Mouse (Mus musculus) T-helper 17 cell (primary cell): Measurements from ENCODE around the gene Gpr68.

Experiments used
- in situ Hi-C, 2 experiments: fragments of 300-600 bp; cut with MboI, MseI; formaldehyde crosslinking; loops; 1 replicate in 1 of 2; 2 replicates in 1 of 2; pipeline ENCODE4 v1.15.1; 2025; ENCODE audit warnings: high pct_unique_total_duplicates in 2 of 2

Gpr68 gene

DNA sequence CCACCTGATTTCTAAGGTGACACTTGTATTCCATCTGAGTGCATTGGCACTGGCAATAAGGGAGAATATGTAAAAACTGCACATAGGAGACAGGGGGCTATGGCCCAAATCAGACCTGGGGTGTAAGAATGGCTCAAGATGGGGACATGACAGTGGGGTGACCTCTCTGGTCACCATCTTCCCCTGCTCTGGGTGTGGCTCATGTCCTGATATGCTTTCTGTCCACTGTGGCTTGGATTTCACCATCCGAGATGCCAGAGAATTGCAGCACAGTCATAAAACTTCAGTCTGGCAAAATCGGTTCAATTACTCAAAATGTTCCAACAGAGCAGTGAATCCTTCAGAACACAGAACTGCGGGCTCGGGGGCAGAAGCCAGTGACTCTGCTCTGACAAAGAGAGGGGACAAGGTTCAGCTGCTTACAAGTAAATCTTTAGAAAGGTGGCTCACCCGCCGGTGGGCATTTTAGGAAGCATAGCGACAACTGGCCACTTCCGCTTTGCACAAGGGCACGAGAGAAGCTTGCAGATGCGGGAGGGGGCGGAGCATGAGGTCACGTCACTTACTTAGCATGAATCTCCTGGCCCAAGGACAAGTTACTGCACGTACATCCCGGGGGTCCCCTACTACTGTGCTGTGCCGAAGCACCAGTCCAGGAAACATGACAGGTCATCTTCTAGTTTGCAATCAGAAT is 16.8 kb upstream of the Gpr68 start:
- in situ Hi-C loops: loop anchor here (5.0 kb wide), 1 partner anchor 72 kb away; no protein-coding TSS in a partner anchor

DNA sequence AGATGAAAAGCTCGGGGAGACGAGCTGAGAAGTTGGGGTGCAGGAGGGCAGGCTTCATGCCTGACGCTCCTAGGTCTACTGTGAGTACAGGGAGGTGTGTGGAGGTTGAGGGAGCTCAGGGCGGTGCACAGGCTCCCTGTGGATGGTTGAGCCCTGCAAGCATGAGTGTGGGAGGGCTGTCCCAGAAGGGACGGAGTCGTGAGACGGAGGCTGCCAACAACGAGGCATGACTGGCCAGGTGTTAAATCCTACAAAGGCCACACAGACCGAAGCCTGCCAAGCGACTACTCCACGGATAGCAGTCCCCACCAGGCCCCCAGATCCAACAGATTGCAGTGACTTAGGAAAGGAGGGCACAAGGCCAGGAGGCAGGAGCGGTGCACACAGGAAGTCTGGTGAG is 2.7 kb upstream of the Gpr68 start:
- in situ Hi-C loops: loop anchor here in 1 of 2 experiments (5.0 kb wide), 1 partner anchor 188 kb away; no protein-coding TSS in a partner anchor

DNA sequence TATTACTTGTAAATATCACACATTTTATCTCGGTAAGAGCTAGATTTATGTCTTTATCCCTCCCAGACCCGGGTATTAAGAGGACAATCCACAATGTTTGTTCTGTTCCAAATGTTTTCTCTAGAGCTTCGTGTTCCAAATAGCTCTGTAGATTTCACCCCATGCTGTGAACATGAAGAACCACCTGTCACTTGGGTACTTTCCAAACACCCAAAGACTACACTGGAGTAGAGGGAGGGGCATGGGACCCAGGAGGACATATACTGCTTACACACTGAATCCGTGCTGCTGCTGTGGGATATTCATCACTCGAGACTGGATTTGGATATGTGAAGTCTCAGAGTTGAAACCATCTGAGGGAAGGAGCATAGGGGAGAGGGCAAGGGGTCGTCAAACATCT is 1.8 kb upstream of the Gpr68 start:
- in situ Hi-C loops: loop anchor here in 1 of 2 experiments (5.0 to 10.0 kb wide), 2 partner anchors 187 to 1275 kb away; no protein-coding TSS in a partner anchor

DNA sequence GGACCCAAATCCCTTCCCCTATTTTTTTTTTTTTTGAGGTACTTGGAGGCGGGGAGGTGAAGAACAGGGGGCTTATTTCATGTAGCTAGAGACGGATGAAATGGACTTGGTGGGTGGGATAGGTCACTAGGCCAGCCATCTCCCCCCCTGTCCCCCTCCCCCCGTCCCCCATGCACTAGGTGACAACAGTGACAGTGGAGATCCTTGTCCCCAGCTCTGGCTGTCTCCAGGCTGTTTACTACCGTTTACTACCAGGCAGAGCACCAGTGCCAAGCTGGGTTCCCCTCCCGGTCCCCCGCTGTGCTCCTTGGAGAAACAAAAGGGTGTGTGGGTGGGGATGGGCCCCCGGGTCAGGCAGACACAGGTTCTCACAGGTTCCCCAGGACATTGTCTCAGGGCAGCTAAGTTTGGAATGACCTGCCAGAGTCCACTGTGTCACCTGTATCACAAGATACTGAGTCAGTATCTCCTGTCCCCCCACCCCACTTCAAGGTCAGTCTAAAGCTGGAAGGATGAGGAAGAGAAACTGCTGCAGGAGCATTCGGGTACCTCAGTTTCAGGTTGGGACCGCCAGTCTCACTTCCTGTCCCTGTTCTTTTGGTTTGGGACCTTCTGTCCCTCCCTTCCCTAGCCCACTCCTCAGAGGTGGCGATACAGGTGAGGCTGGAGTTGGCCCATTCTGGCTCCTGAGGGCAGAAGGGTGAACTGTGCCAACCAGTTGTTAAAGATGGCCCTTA is 468 bp upstream of the Gpr68 start:
- in situ Hi-C loops: loop anchor here in 1 of 2 experiments (10.0 kb wide), 1 partner anchor 1274 kb away; no protein-coding TSS in a partner anchor

DNA sequence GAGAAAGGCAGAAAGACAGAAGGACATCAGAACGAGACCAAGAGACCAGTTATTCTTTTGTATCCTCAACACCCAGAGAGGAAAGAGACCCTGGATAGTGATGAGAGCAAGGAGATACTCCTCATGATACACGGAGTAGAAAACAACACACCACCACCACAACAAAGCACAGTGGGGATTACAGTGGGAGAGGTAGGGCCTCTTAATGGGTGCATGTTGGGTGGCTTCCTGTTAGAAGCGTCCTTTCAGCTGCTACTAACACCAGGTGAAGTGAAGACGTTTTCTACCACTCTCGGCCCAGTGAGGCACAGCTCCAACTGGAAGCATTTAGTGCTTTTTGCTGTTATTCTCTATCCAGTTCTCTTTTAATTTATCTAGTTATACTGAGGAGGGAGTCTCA is 1.1 kb downstream of the Gpr68 start:
- in situ Hi-C loops: loop anchor here in 1 of 2 experiments (10.0 kb wide), 1 partner anchor 1272 kb away; no protein-coding TSS in a partner anchor

DNA sequence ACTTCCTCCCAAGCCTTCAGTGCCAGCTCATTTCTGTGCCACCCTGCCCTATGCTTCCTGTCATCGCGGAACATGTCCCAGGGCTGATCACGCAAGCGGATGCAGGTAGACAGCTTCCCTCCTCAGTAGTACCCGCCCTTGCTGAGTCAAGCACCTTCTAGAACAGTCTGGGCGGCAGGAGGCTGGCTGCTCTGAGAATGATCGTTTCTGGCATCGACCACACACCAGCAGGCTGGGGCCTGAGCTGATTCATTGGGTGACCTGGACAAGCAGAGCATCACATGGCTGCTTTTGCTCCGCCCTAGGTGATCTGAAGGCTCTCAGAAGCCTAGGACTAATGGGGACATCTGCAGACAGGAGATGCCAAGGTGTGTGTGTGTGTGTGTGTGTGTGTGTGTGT is 4.2 kb downstream of the Gpr68 start:
- in situ Hi-C loops: loop anchor here in 1 of 2 experiments (10.0 kb wide), 1 partner anchor 1269 kb away; no protein-coding TSS in a partner anchor

DNA sequence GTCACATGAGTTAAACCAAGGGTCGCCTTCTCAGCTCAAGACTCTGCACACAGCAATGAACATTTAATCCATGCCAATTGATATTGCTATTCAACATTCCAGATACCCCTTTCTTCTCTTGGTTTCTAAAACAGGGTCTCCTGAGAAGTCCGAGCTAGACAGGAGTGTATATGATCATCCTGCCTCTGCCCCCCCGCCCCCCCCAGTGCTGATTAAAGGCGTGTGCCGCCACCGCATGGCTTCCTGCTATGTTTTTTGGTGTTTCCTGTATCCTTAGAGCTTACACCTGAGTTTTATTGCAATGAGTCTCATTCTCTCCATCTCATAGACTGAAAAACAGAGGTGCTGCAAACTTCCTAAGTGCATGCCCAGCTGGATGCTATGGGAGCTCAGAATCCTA is 6.6 kb downstream of the Gpr68 start:
- in situ Hi-C loops: loop anchor here in 1 of 2 experiments (10.0 kb wide), 1 partner anchor 1267 kb away; no protein-coding TSS in a partner anchor

DNA sequence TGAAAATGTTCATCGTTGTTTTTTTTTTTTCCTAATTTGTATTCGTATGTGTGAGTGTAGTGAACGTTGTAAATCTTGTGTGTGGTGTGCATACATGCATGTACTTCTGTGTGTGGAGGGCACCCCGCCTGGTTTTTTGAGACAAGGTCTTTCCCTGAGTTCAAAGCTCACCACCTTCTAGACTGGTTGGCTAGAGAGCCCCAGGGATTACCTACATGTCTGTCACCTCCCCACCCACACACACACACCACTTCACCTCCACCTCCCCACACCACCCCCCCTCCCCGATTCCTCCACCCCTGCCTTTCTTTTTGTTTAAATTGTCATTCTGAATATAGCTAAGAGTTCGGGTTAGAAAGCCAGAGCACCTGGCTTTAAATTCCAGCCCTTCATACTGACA is 7.1 kb downstream of the Gpr68 start:
- in situ Hi-C loops: loop anchor here in 1 of 2 experiments (10.0 kb wide), 1 partner anchor 1266 kb away; no protein-coding TSS in a partner anchor

DNA sequence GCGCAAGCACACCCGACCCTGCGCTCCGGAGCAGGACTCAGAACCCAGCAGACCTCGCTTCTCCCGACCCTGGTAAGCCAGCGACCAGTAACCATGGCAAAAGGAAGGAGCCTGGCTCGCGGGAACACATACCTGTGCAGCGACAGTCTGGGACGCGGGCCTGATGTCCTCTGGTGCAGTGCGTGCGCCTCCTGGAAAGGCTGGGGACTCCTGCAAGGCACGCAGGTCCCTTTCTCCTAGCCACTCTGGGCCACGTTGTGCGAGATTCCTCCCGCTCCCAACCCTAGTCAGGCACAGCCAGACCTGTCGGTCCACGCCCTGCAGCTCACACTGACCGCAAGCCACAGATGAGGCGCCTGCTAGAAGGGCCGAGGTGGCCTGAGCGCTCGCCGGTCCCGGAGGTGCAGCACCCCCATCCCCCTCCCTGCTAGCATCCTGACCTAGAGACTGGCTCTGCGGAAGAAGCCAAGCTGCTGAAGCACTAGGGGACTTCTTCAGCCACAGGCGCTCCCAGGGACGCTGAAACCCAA is 8.8 kb downstream of the Gpr68 start:
- in situ Hi-C loops: loop anchor here in 1 of 2 experiments (5.0 kb wide), 1 partner anchor 93 kb away; no protein-coding TSS in a partner anchor

DNA sequence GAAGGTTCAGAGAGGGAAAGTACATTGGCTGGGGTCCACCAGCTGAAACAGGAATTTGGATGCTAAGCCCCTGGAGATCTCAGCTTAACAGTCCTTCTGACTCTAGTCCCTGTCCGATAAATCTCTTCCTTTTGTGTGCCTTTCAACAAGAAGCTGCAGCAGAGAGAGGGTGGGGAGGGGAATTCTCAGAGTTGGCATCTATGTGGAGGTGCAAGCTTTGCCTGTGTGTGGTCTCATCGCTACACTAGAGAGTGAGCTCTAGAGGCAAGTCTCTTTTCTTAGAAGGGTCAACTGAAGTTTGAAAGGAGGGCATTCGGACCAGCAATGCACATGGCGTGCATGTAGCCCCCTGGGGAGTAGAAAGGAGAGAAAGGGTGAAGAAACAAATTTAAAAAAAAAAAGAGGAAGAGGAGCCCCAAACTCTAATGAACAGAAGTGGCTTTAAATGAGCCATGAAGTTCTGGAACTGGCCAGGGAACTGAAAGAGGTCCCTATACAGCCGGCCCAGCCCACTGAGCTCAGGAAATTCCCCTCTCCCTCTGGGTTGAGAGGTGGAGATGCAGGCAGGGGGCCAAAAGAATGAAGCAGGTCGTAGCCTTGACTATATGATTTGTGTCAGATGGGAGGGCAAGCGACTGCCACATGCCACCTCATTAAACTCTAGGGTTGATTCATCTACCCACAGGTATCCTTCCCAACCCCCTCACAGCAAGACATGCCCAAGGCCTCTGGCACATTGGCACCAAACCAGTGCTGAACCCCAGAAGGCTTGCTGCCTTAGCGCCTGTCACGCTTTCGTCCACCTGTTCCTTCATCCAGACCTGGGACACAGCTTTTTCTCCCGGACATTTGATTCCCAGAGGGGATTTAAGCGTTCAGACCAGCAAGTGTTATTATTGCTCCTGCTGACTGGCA is 10.0 kb downstream of the Gpr68 start:
- in situ Hi-C loops: loop anchor here in 1 of 2 experiments (5.0 kb wide), 1 partner anchor 94 kb away; no protein-coding TSS in a partner anchor

DNA sequence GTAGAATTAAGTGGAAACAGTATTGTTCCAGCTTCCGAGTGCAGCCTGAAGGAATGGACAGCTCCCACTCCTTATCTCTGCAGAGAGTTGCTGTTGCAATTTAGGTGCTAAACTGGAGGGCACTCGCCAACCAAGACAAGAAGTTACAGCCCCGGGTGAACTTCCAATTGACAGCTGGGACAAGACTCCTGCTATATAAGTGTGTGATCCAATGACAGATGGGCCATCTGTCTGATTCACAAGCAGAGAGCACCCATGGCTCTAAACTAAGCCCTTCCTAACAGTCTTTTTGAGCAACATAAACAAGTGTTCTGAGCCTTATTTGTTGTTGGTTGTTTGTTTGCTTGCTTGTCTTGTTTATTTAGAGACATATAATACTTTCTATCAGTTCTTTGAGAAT is 11.3 kb downstream of the Gpr68 start:
- in situ Hi-C loops: loop anchor here in 1 of 2 experiments (5.0 kb wide), 1 partner anchor 96 kb away; no protein-coding TSS in a partner anchor

DNA sequence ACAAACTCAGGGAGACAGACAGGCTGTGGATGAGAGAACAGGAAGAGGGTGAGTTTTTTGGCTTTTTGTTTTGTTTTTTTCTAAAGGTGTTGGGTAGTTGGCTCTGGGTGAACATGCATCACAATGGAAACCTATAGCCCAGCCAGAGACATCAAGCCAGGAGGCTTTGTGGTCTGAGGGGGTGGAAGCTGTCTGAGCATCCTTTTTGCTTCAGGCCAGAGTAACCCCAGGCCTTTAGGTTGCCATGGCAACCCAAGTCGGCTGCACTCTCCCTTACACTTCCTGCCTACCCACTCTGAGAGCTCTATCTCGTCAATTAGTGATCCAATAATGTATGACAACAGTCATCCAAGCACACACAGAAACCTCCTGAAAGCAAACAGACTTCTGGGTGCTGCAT is 12.5 kb downstream of the Gpr68 start:
- in situ Hi-C loops: loop anchor here in 1 of 2 experiments (5.0 kb wide), 1 partner anchor 97 kb away; no protein-coding TSS in a partner anchor

DNA sequence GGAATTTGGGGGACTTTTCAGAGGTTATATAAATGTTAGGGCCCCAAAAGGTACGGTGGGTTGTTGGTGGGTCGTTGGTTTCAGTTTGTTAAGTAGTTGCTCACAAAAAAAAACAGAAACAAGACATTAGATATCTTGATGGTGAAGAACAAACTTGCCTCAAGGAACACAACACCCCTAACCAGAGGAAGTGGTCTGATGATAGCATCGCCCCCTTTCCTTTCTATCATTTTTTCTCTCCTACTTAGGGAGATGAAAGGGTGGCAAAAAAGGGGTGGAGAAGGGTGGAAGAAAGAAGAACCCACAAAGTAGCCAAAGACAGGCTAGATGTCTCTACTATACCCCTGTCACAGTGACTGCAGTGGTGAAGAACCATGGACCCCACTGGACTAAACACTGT is 17.4 kb downstream of the Gpr68 start:
- in situ Hi-C loops: no loop called here

DNA sequence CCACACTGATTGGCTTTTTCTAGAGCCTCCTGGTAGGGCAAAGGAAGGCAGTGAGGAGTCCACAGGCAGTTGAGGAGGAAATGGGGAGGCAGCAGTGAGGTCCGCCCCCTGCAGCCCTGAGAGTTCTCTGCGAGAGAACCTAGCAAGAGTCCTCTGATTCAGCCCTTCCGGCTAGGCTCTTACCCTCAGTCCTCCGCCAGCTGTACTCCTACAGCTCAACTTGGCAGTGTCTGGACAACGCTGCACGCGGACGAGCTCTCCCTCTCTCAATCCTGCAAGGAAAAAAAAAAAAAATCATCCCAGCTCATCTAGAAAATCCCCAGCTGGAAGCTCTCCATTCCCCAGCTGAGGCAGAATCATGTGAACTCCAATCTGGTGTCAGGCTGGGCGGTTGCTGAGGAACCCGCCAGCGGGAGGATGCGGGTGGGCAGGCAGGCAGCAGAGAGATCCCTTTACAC is 20.2 kb downstream of the Gpr68 start:
- in situ Hi-C loops: loop anchor here in 1 of 2 experiments (10.0 kb wide), 1 partner anchor 1077 kb away; no protein-coding TSS in a partner anchor

DNA sequence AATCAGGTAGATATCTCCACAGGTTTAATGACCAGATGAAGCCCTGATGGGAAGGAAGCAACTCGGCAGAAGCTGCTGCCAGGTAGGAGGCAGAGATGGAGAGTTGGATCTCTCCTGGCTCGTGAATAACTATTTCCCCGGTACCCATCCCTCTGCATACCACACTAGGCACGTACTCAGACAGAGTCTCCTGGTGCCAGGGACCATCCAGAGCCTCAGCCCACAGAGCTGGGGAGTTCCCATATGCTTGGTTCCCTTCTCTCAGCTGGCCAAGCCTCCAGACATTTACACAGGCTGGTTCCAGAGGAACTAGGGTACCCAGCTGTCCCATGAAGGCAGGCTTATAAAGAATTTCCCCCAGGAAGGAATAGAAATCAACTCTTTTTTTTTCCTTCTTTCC is 21.1 kb downstream of the Gpr68 start:
- in situ Hi-C loops: loop anchor here in 1 of 2 experiments (10.0 kb wide), 1 partner anchor 1078 kb away; no protein-coding TSS in a partner anchor

DNA sequence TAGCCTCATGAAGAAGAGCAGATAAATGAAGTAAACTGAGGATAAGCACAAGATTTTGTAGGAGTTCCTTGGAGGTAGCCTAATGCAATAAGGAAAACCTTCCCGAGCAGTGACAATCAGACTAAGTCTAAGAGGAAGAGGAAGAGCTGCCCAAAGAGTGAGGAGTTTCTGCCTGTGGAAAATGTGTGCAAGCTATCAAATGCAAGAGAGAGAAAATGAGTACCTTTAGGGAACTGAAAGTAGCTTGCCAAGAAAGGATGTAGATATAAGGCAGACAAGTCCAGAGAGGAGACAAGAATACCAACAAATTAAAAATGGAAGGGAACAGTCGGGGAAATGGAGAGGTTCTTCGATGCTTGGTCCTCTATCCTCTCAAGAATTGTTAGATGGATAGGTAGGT is 22.4 kb downstream of the Gpr68 start:
- in situ Hi-C loops: loop anchor here in 1 of 2 experiments (10.0 kb wide), 1 partner anchor 1079 kb away; no protein-coding TSS in a partner anchor

DNA sequence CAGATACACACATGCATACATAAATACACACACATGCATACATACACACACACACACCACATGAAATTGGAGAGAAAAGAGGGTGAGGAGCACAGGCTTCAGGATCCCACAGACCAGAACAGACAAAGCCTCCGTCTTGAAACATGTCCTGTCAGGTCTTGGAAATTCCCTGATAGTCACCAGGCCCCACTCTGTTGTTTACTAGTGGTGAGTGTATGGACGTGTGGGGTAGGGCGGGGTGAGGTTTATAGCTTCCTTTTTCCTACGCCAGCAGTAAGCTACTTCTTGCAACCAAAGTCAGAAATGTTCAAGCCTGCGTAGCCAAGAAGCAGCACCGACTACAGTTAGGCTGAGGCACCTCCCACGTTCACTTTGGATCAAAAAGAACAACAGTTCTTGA is 24.8 kb downstream of the Gpr68 start:
- in situ Hi-C loops: loop anchor here in 1 of 2 experiments (10.0 kb wide), 1 partner anchor 1082 kb away; no protein-coding TSS in a partner anchor

DNA sequence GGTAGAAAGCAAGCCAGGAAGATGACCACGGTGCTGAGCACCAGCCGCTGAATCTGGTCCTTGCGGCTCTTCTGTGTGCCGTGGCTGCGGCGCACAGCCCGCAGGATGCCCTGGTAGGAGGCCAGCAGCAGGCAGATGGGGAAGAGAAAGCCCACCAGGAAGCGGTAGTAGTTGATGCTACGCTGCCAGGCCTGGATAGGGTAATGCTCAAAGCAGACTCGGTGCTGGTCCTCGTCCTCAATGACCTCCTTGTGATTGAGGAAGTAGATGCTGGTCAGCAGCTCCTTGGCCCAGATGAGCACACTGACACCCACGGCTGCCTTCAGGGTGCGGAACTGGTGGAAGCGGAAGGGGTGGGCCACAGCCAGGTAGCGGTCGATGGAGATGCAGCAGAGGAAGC is 29.4 kb downstream of the Gpr68 start:
- in situ Hi-C loops: no loop called here

DNA sequence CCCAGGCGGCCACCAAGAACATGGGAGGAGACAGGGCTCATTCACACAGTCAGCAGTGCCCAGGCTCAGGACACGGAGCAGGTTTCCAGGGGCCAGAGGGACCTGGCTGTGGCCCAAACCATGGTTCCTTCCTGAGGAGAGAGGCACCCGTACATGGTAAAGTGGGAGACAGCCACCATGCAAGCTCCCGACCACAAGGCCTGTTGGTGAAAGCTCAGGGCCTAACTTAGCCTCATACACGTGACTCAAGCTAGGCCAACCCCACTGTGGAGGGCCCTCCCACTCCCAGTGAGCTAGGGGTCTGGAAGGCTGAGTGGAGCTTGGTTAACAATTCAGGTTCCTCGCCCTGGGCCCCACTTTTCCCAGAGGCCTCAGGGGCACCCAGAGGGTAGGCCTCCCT is 30.1 kb downstream of the Gpr68 start:
- in situ Hi-C loops: no loop called here

DNA sequence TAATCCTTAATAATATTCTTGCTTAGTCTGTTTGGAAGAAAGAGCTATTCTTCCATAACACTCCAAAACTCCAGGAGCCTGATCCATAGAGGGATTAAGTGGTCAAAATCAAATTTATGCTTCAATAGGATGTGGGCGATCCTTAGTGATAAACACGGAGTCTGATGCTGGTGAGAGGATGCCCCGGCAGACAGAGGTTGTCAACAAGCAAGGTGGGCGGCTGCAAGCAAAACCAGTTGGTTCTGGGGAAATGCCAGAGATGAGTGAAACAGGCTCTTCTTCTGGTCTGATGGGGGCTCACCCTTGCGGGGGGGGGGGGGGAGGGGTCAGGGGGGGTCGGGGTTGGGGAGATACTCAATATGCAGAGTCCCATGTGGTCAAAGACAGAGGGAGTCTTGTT is 32.0 kb downstream of the Gpr68 start:
- in situ Hi-C loops: no loop called here
